Mouse (Mus musculus) liver, adult 2 months (tissue): ENCODE data around the gene Gm13090. TPM values are rescaled to one million over a fixed set of nuclear protein-coding genes. Genes with fewer than 3 reads are reported as not detected.

Experiments used
- DNase-seq: peaks from one replicate; pipeline ENCODE4 v3.0.0-alpha.2; 2011; ENCODE audit warnings: low read depth, low spot score; ENCODE audit errors: extremely low read depth
- H3K27ac ChIP-seq: fragments of 200-500 bp; replicated peaks from 2 replicates; pipeline ENCODE4 v1.5.1; 2012; ENCODE audit warnings: low read depth, mild to moderate bottlenecking, control low read depth, inconsistent platforms, low read length; ENCODE audit not compliant: insufficient read depth
- H3K27me3 ChIP-seq: fragments of 200-500 bp; 2 replicates; pipeline ENCODE4 v1.6.1; 2012; ENCODE audit warnings: mild to moderate bottlenecking, moderate library complexity, low read length, inconsistent platforms; ENCODE audit not compliant: control insufficient read depth, insufficient read depth
- H3K36me3 ChIP-seq: fragments of 200-500 bp; 2 replicates; pipeline ENCODE4 v1.6.1; 2012; ENCODE audit warnings: low read length, inconsistent platforms; ENCODE audit not compliant: control insufficient read depth, insufficient read depth
- H3K4me1 ChIP-seq: fragments of 200-500 bp; 2 replicates; pipeline ENCODE4 v1.6.1; 2011; ENCODE audit warnings: low read length; ENCODE audit not compliant: control insufficient read depth, insufficient read depth
- H3K4me3 ChIP-seq: fragments of 200-500 bp; 2 replicates; pipeline ENCODE4 v1.5.1; 2011; ENCODE audit warnings: low read depth, mild to moderate bottlenecking, control low read depth, low read length, moderate library complexity; ENCODE audit not compliant: insufficient read depth
- H3K79me2 ChIP-seq: fragments of 200-500 bp; 2 replicates; pipeline ENCODE4 v1.6.1; 2012; ENCODE audit warnings: inconsistent platforms, mild to moderate bottlenecking, low read length, moderate library complexity; ENCODE audit not compliant: control insufficient read depth, insufficient read depth
- H3K9ac ChIP-seq: fragments of 200-500 bp; 2 replicates; pipeline ENCODE4 v1.6.1; 2012; ENCODE audit warnings: low read depth, mild to moderate bottlenecking, control low read depth, inconsistent platforms, low read length
- CTCF ChIP-seq: fragments of 200-500 bp; IDR thresholded peaks from 2 replicates; pipeline ENCODE4 v1.5.1; 2011; ENCODE audit warnings: low read depth, low read length, control low read depth
- POLR2A ChIP-seq: fragments of 200-500 bp; IDR thresholded peaks from 2 replicates; pipeline ENCODE4 v1.6.1; 2011; ENCODE audit warnings: low read length, control low read depth; ENCODE audit not compliant: insufficient read depth; ENCODE audit errors: extremely low read depth
- WGBS: fragments of 180-500 bp; shearing (Covaris S2); methylation state at CpG from one replicate; pipeline ENCODE4 v1.1.7; 2018; 5-methylcytosine and 5-hydroxymethylcytosine counted together
- polyA plus RNA-seq: library from polyadenylated mRNA; depleted of rRNA; stranded (reverse); fragments of >200 nt; gene quantifications from 2 replicates; pipeline ENCODE4 v1.2.3, GENCODE M21; 2012
- total RNA-seq: library from RNA; depleted of rRNA; stranded (reverse); fragments of >200 nt; gene quantifications from 2 replicates; pipeline ENCODE4 v1.2.3, GENCODE M21; 2014

Gm13090 gene
- total and polyA plus RNA-seq, 2 experiments: not detected

DNA sequence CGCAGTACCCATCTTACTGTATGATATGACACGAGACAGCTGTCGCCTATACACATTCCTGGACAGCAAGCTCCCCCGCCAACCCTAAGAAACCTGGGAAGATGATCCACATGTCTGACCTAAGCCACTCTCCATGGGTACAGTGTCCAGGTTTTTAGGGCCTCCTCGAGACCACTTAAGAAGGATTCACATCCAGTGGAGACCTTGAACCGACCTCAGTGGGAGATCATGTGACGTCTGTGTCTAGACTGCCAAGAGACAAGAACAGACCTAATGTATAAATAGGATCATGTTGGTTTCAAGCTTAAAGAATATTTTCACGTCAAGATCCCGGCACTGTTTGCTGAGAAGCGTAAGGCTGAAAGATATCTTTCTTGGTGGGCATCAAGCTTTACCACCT, 14.8 kb downstream of the Gm13090 start:
- Histone ChIP-seq H3K79me2 (no peaks in the 10 kb centered on the region), H3K4me3 (no peak overlapping the region), H3K27me3 (peaks cover 11% of the 10 kb centered on the region), H3K27ac (no peak overlapping the region), H3K9ac (no peak overlapping the region), H3K4me1 (peaks cover 2% of the 10 kb centered on the region; the same call in 1 of the 2 replicates), H3K36me3 (no peaks in the 10 kb centered on the region)
- DNase-seq: no peak
- WGBS: 83% methylated on average over 10 of the region's 10 CpGs
- TF ChIP-seq POLR2A (no peak), CTCF (no peak)

DNA sequence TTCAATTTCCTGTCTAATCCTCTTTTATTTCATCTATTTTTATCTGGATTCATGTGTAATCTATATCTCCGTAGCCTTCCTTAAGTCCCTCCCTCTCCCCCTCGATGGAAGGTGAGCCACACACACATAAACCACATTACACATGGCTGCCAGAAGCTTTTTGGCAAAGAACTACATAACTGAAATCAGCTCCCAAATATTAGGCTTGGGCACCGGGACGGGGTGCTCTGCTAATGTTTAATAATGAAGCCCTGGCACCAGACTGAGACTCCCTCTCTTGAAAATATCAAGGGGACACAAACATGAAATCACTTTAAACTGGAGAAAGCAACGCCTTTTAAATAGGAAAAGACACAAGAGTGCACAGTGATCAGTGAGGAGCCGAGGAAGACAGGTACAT, 16.5 kb downstream of the Gm13090 start:
- no peak for DNase-seq
- Histone ChIP-seq H3K9ac (no peak overlapping the region), H3K27ac (no peak overlapping the region), H3K4me1 (peaks cover 2% of the 10 kb centered on the region; the same call in 1 of the 2 replicates), H3K27me3 (peaks cover 11% of the 10 kb centered on the region), H3K4me3 (no peak overlapping the region), H3K36me3 (no peaks in the 10 kb centered on the region), H3K79me2 (no peaks in the 10 kb centered on the region)
- WGBS: 79% methylated on average over 6 of the region's 6 CpGs
- no peak for TF ChIP-seq CTCF
- no peak for TF ChIP-seq POLR2A

DNA sequence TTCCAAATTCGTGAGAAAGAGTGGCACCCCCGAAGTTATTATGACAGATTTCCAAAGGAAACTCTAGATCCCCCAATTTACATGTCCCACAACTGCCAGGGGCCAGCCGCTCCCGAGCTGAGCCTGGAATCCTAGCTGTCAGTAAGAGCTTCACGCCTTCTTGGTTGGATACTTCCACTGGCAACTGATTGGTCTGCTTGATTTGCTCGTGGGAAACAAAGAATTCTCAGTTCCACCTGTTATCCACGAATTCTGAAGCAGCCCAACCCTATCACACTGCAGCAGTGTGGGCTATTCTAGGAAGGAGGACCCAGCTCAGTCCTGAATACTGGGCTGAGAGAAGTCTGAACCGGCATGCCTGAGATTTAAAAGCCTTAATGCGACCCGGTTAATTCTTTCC, 17.1 kb downstream of the Gm13090 start:
- no peak for DNase-seq
- WGBS: 49% methylated on average over 10 of the region's 10 CpGs
- no peak overlapping the region for H3K4me3 ChIP-seq
- peaks cover 2% of the 10 kb centered on the region; the same call in 1 of the 2 replicates for H3K4me1 ChIP-seq
- no peak for TF ChIP-seq CTCF
- no peak for TF ChIP-seq POLR2A
- H3K27ac ChIP-seq: no peak overlapping the region
- H3K9ac ChIP-seq: no peak overlapping the region
- no peaks in the 10 kb centered on the region for H3K36me3 ChIP-seq
- no peaks in the 10 kb centered on the region for H3K79me2 ChIP-seq
- H3K27me3 ChIP-seq: peaks cover 11% of the 10 kb centered on the region

DNA sequence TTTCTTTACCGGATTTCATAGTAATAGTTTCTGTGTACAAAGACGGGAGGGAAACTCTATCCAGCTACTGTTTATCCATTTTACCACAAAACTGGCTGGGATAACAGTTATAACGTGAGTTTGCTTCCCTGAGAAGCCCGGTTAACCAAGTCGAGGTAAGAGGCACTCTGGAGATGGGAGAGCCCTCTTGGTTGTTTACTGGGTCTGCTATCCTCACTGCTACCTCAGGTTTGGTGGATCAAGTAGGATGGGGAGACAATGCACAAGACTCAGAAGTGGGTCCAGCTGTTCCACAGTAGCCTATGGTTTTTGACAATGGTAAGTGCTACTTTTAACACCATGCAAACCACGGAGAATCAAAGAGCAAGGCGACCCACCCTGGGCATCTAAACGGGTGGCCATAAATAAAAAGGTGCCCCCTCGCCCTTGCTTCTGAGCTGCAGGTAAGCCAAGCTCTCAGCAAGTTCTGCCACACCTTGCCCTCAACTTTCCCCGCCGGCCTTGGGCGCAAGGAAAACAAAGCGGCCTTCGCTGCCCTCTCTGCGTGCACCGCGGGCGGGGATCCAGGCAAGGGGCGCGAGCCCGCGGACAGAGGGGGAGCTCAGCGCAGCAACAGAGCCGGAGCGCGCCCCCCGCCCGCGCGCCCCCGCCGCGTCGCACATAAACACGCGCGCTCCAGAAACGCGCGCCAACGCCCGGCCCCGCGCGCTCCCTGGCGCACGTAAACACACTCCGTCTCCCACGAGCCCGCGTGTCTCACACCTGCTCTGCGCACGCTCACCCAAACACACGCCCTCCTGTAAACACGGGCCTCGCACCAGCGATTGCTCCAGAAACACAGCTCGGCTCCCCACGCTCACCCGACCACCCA, 18.0 kb downstream of the Gm13090 start:
- Histone ChIP-seq H3K79me2 (no peaks in the 10 kb centered on the region), H3K4me1 (peaks cover 2% of the 10 kb centered on the region; the same call in 1 of the 2 replicates), H3K27me3 (peaks cover 9% of the 10 kb centered on the region), H3K27ac (no peak overlapping the region), H3K36me3 (no peaks in the 10 kb centered on the region), H3K9ac (no peak overlapping the region), H3K4me3 (no peak overlapping the region)
- TF ChIP-seq CTCF (no peak), POLR2A (no peak)
- 7% methylated on average over 55 of the region's 60 CpGs for WGBS
- DNase-seq: no peak

- peaks cover 9% of the 10 kb centered on the region for H3K27me3 ChIP-seq
- WGBS: 2% methylated on average over 100 of the region's 101 CpGs
- peak overlapping the region; percentile 17; the same call in 1 of the 2 replicates for H3K9ac ChIP-seq
These were observed 18.8 kb downstream of the Gm13090 start for GRCm38 (mm10) chr4:151108028-151108771.

More at GRCm38 (mm10) chr4:151108028-151108771, 18.8 kb downstream of the Gm13090 start:
- TF ChIP-seq CTCF (no peak), POLR2A (no peak)
- Histone ChIP-seq H3K27ac (no peak overlapping the region), H3K79me2 (no peaks in the 10 kb centered on the region), H3K4me1 (peaks cover 2% of the 10 kb centered on the region; the same call in 1 of the 2 replicates), H3K4me3 (peak overlapping the region; percentile 43; the same call in 1 of the 2 replicates), H3K36me3 (no peaks in the 10 kb centered on the region)
- DNase-seq: peak; percentile 19
